Mouse (Mus musculus) liver, embryonic 16.5 days (tissue): Measurements from ENCODE around the gene Morc1. TPM values are rescaled to one million over a fixed set of nuclear protein-coding genes. Genes with fewer than 3 reads are reported as not detected.

ENCODE experiments used
- polyA plus RNA-seq: library from polyadenylated mRNA; unstranded; fragments of >200 nt; fragmentation: Nextera tagmentation; extraction: Ambion mirVana; gene quantifications from 2 replicates; pipeline ENCODE4 v1.2.1, GENCODE M21; 2015

Morc1 gene
- polyA plus RNA-seq, 1 experiment from 2014 or later: not detected

Other genes with a start within 250 kb of the Morc1 start
- not detected in 2 replicates for gene Dppa4, start 147.5 kb upstream of the Morc1 start, polyA plus RNA-seq
- not detected in 2 replicates for gene Dppa2, start 127.3 kb upstream of the Morc1 start, polyA plus RNA-seq
- not detected in 2 replicates for gene Gm5485, start 18.8 kb upstream of the Morc1 start, polyA plus RNA-seq